Mouse (Mus musculus) CH12.LX (cell line): ENCODE data around the gene Prkce.
A peak's percentile ranks its signal among the peaks of the same experiment; 100 is the strongest.

Experiments
- BHLHE40 ChIP-seq: IDR thresholded peaks from 2 replicates; pipeline ENCODE4 v1.6.1; 2011; ENCODE audit warnings: mild to moderate bottlenecking, low read depth, low read length, improper control_type of control experiment
- CHD2 ChIP-seq: IDR thresholded peaks from 2 replicates; pipeline ENCODE4 v1.6.1; 2011; ENCODE audit warnings: low read length, improper control_type of control experiment
- CTCF ChIP-seq, 2 experiments: IDR thresholded peaks in 1 of 2; conservative IDR thresholded peaks in 1 of 2; 2 replicates each; pipeline ENCODE4 v1.5.1; 2011 to 2012; ENCODE audit warnings: low read depth in 2 of 2, low read length in 2 of 2, improper control_type of control experiment in 1 of 2, inconsistent platforms in 1 of 2, mild to moderate bottlenecking in 1 of 2, moderate library complexity in 1 of 2
- HCFC1 ChIP-seq: IDR thresholded peaks from 2 replicates; pipeline ENCODE4 v1.6.1; 2012; ENCODE audit warnings: low read depth, mild to moderate bottlenecking, inconsistent platforms, low read length, improper control_type of control experiment
- MAX ChIP-seq: IDR thresholded peaks from 2 replicates; pipeline ENCODE4 v1.6.1; 2011; ENCODE audit warnings: low read length, improper control_type of control experiment
- POLR2A ChIP-seq: IDR thresholded peaks from 2 replicates; pipeline ENCODE4 v1.6.1; 2011; ENCODE audit warnings: low read depth, mild to moderate bottlenecking, improper control_type of control experiment, low read length
- RAD21 ChIP-seq: IDR thresholded peaks from 2 replicates; pipeline ENCODE4 v1.6.1; 2011; ENCODE audit warnings: low read depth, mild to moderate bottlenecking, low read length, improper control_type of control experiment, moderate library complexity
- RCOR1 ChIP-seq: conservative IDR thresholded peaks from 2 replicates; pipeline ENCODE4 v1.6.1; 2012; ENCODE audit warnings: low read depth, mild to moderate bottlenecking, inconsistent platforms, low read length, improper control_type of control experiment
- TBP ChIP-seq: conservative IDR thresholded peaks from 2 replicates; pipeline ENCODE4 v1.6.1; 2011; ENCODE audit warnings: low read depth, low read length, improper control_type of control experiment
- TCF12 ChIP-seq: IDR thresholded peaks from 2 replicates; pipeline ENCODE4 v1.6.1; 2014; ENCODE audit warnings: low read depth, mild to moderate bottlenecking, inconsistent platforms, low read length, improper control_type of control experiment
- USF1 ChIP-seq: IDR thresholded peaks from 2 replicates; pipeline ENCODE4 v1.6.1; 2014; ENCODE audit warnings: low read depth, mild to moderate bottlenecking, inconsistent platforms, low read length, improper control_type of control experiment
- ZNF384 ChIP-seq: IDR thresholded peaks from 2 replicates; pipeline ENCODE4 v1.6.1; 2012; ENCODE audit warnings: low read depth, low read length, improper control_type of control experiment, inconsistent platforms

DNA sequence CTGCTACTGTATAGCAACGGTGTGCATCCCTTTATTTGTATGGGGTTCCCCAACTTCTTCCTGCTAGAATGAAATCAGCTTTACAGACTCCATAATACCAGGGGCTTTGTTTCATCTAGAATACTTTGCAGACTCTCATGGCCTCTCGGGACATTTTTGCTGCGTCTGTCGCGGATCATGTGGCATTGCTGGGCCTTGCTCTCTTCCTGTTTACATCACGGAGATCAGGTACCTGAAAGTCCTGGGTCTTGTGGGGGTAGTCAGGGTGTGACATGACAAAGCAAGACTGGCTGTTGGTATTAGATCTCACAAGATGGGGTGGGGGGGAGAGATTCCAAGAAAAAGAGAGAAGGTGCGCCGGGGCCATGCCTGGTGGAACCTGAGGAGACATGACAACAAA lies 102.1 kb downstream of the Prkce start:
- TF ChIP-seq CTCF (conservative IDR thresholded peaks at IDR 0.05 in 1 of 2, IDR thresholded peaks at IDR 0.05 in 1 of 2; ENCODE audit: low read depth in 2 of 2, low read length in 2 of 2): no peak
- no peak for TF ChIP-seq MAX
- TF ChIP-seq CHD2: no peak
- TF ChIP-seq TBP: no peak
- no peak for TF ChIP-seq RCOR1
- TF ChIP-seq RAD21: no peak
- 0 out of 2 replicates have a peak, but pooled peaks have one; percentile 2 for TF ChIP-seq TCF12
- TF ChIP-seq HCFC1: no peak
- TF ChIP-seq BHLHE40: no peak
- no peak for TF ChIP-seq POLR2A
- TF ChIP-seq ZNF384: no peak
- TF ChIP-seq USF1: no peak
